Mouse (Mus musculus) embryonic facial prominence, embryonic 12.5 days (tissue): Measurements from ENCODE around the gene Slamf9. TPM values are rescaled to one million over a fixed set of nuclear protein-coding genes. Genes with fewer than 3 reads are reported as not detected.

ENCODE experiments used
- ATAC-seq: fragments of 200-750 bp; cut with Nextera tagmentation; 2 replicates; pipeline ENCODE4 v1.8.0; 2017; ENCODE audit not compliant: insufficient number of reproducible peaks, insufficient read depth, low FRiP score, low TSS enrichment
- H3K27ac ChIP-seq: fragments of 300-500 bp; sonication (generic); 2 replicates; pipeline ENCODE4 v1.5.1; 2016; ENCODE audit warnings: mild to moderate bottlenecking
- H3K27me3 ChIP-seq: fragments of 300-500 bp; sonication (generic); 2 replicates; pipeline ENCODE4 v1.6.1; 2016; ENCODE audit warnings: mild to moderate bottlenecking, moderate library complexity
- H3K36me3 ChIP-seq: fragments of 300-500 bp; sonication (generic); 2 replicates; pipeline ENCODE4 v1.6.1; 2016; ENCODE audit warnings: mild to moderate bottlenecking
- H3K4me1 ChIP-seq: fragments of 300-500 bp; sonication (generic); 2 replicates; pipeline ENCODE4 v1.6.1; 2016
- H3K4me2 ChIP-seq: fragments of 300-500 bp; sonication (generic); replicated peaks from 2 replicates; pipeline ENCODE4 v1.6.1; 2016; ENCODE audit warnings: mild to moderate bottlenecking, moderate library complexity
- H3K4me3 ChIP-seq: fragments of 300-500 bp; sonication (generic); 2 replicates; pipeline ENCODE4 v1.5.1; 2016; ENCODE audit warnings: mild to moderate bottlenecking
- H3K9ac ChIP-seq: fragments of 300-500 bp; sonication (generic); 2 replicates; pipeline ENCODE4 v1.6.1; 2016; ENCODE audit warnings: mild to moderate bottlenecking, moderate library complexity
- H3K9me3 ChIP-seq: fragments of 300-500 bp; sonication (generic); 2 replicates; pipeline ENCODE4 v1.6.1; 2016; ENCODE audit warnings: mild to moderate bottlenecking, moderate library complexity
- WGBS: fragments of 180-500 bp; shearing (Covaris S2); methylation state at CpG from one replicate; pipeline ENCODE4 v1.1.7; 2016; 5-methylcytosine and 5-hydroxymethylcytosine counted together
- polyA plus RNA-seq: library from polyadenylated mRNA; unstranded; fragments of >200 nt; fragmentation: Nextera tagmentation; extraction: Ambion mirVana; gene quantifications from 2 replicates; pipeline ENCODE4 v1.2.1, GENCODE M21; 2016

The Slamf9 gene
- polyA plus RNA-seq, 1 experiment from 2014 or later, result 0.41 TPM

DNA sequence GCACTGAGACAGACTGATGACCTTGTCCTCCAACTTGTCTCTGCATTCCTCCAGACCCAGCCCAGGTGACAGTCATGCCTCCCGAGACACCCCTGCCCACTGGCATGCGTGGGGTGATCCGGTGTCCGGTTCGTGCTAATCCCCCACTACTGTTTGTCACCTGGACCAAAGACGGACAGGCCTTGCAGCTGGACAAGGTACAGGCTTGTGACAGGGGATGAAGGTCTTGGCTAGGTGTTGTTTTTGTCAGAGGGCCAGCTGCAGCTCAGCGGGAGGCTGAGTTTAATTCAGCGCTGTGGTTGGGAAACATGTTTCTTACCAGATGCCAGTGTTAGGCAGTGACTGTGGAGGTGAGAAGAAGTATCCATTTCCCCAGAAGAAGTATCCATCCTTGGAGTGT lies 16.9 kb downstream of the Slamf9 start:
- no peak for ATAC-seq

GRCm38 (mm10) chr1:172493516-172493915 lies 18.4 kb downstream of the Slamf9 start:
- no peak overlapping the region for H3K27ac ChIP-seq
- peaks cover 4% of the 10 kb centered on the region; the same call in 1 of the 2 replicates for H3K4me1 ChIP-seq
- 82% methylated on average over 6 of the region's 6 CpGs for WGBS
- no peak overlapping the region for H3K4me3 ChIP-seq
- ATAC-seq, result no peak
- H3K9me3 ChIP-seq, result no peaks in the 10 kb centered on the region
- no peak overlapping the region for H3K4me2 ChIP-seq
- no peak overlapping the region for H3K9ac ChIP-seq
- peaks cover 80% of the 10 kb centered on the region for H3K36me3 ChIP-seq
- no peaks in the 10 kb centered on the region for H3K27me3 ChIP-seq

More for the DNA sequence above, 16.9 kb downstream of the Slamf9 start:
- Histone ChIP-seq H3K4me3 (no peak overlapping the region), H3K4me2 (no peak overlapping the region), H3K4me1 (peaks cover 7% of the 10 kb centered on the region; the same call in 1 of the 2 replicates), H3K9me3 (no peaks in the 10 kb centered on the region), H3K36me3 (peaks cover 71% of the 10 kb centered on the region), H3K27me3 (no peaks in the 10 kb centered on the region), H3K9ac (no peak overlapping the region), H3K27ac (no peak overlapping the region)
- 85% methylated on average over 8 of the region's 8 CpGs for WGBS

DNA sequence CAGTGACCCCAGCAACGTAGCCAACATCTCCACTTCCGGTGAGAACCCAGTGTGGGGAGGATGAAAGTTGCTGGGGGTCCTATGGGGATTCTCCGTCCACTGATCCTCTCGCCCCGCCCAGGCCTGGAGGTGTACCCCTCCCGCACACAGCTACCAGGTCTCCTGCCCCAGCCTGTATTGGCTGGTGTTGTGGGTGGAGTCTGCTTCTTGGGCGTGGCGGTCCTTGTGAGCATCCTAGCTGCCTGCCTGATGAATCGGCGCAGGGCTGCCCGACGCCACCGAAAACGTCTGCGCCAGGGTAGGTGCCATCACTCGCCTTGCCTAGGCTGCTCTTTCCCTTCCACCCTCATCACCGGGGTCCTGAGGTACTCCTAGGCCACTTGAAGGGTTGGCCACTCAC lies 20.9 kb downstream of the Slamf9 start:
- peaks cover 71% of the 10 kb centered on the region for H3K36me3 ChIP-seq
- ATAC-seq, result no peak
- H3K9ac ChIP-seq, result no peak overlapping the region
- H3K9me3 ChIP-seq, result no peaks in the 10 kb centered on the region
- H3K27me3 ChIP-seq, result peaks cover 5% of the 10 kb centered on the region; the same call in 1 of the 2 replicates
- 86% methylated on average over 17 of the region's 17 CpGs for WGBS
- no peak overlapping the region for H3K27ac ChIP-seq
- H3K4me1 ChIP-seq, result peaks cover 12% of the 10 kb centered on the region
- no peak overlapping the region for H3K4me2 ChIP-seq
- H3K4me3 ChIP-seq, result no peak overlapping the region

DNA sequence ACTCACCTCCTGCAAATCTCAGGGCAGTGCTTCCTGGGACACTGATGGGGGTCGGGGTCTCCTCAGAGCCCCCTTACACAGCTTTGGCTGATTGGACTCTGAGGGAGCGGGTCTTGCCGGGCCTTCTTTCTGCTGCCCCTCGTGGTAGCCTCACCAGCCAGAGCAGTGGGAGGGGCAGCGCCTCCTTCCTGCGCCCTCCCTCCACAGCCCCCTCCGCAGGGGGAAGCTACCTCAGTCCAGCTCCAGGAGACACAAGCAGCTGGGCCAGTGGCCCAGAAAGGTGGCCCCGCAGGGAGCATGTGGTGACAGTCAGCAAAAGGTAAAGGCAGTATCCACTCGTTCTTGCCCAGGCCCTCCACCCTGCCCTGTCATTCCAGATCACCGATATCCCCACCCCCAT lies 22.3 kb downstream of the Slamf9 start:
- ATAC-seq, result no peak
- Histone ChIP-seq H3K9ac (no peak overlapping the region), H3K4me2 (no peak overlapping the region), H3K4me3 (no peak overlapping the region), H3K9me3 (no peaks in the 10 kb centered on the region), H3K4me1 (peaks cover 20% of the 10 kb centered on the region), H3K36me3 (peaks cover 57% of the 10 kb centered on the region), H3K27me3 (peaks cover 14% of the 10 kb centered on the region), H3K27ac (no peak overlapping the region)
- WGBS, result 79% methylated on average over 10 of the region's 10 CpGs

DNA sequence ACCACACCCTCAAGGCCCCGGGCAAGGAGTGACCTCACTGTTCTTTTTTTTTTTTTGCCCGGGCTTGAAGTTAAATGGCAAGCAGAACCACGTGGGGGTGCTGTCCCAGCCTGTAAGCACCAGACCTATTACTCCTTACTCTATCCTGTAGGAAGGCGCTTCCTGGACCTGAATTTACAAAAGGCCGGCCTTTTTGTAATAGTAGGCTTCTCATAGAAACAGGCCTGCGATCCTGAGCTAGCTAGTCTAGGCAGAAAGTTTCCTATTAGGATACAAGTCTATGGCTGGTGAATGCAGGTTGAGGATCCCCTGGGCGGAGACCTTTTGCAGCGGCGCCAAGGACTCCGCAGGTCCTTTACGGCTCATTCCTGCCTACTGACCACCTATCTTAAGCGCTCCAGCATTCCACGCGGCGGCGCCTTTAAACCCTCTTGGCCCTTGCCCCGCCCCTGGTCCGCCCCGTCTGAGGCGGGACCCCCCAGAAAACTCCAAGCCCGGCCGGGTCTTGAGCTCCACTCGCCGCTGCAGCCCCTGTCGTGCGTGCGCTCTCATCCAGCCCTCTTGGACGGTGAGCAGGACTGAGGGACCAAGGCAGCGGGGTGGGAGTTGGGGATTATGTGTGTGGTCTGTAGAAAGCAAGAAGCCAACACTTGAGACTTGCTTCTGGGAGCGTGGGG lies 24.7 kb downstream of the Slamf9 start, which contains the start of gene Tagln2:
Tagln2 (plus strand) TSS at position 283 of the 677 bp plus-strand sequence.
- Histone ChIP-seq H3K9ac (peak within 1 kb of the TSS; percentile 50), H3K4me3 (peak within 1 kb of the TSS; percentile 37), H3K9me3 (no peaks in the 10 kb centered on the region), H3K4me2 (peak within 1 kb of the TSS; percentile 71), H3K27me3 (peaks cover 14% of the 10 kb centered on the region), H3K36me3 (peaks cover 35% of the 10 kb centered on the region), H3K27ac (0 out of 2 replicates have a peak within 1 kb of the TSS, but pooled peaks have one; percentile 26), H3K4me1 (peaks cover 45% of the 10 kb centered on the region)
- 1% methylated on average over 30 of the region's 30 CpGs for WGBS
- peak; percentile 44 for ATAC-seq

DNA sequence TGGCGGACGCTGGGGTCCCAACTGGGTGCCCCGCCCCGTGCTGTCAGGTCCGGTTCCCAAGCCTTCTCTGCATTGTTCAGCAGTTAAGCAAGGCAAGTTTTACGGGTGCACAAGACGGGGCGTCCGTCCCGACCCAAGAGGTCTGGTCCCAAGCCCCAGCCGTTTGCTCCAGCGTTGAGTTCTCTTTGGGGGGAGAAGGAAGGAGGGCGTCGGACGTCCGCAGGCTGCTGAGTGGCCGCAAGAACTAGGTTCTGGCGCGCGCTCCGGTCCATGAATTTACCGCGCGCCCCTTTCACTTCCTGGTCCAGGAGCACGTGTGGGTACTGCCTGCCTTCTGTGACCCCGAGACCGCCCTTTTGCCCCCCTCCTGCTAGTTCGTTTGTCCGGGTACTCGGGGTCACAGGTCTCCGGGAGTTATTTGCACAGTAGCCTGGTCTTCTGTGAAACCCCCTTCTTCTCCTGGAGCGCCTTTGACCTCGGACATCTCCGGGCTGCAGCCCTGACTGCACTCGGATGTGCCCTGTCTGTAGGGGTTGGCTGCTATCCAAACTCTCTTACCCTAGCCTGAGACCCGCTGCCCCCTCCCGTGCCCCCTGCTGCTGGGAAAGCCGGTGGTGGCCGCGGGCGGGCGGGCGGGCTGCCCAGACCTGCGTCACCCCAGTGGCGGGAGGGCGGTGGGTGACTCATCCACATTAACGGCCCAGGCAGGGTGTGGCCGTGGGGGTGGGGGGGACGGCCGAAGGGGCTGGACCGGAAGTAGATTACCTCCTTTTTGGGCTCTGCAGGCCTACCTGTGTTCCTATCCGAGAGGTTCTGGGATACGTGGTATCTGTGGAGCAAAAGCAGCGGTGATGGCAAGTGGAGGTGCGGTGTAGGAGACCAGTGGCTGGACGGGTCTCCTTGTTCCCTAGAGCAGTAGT lies 25.6 kb downstream of the Slamf9 start:
- Histone ChIP-seq H3K9me3 (no peaks in the 10 kb centered on the region), H3K27me3 (peaks cover 14% of the 10 kb centered on the region), H3K4me2 (peak overlapping the region; percentile 71), H3K27ac (no peak overlapping the region), H3K9ac (peak overlapping the region; percentile 50), H3K4me1 (peaks cover 45% of the 10 kb centered on the region), H3K4me3 (peak overlapping the region; percentile 37), H3K36me3 (peaks cover 27% of the 10 kb centered on the region)
- peak; percentile 2; the same call in 1 of the 2 replicates for ATAC-seq
- WGBS, result under 1% methylated on average over 56 of the region's 56 CpGs

GRCm38 (mm10) chr1:172501371-172502144 lies 26.4 kb downstream of the Slamf9 start:
- Histone ChIP-seq H3K4me2 (peak overlapping the region; percentile 71), H3K9ac (no peak overlapping the region), H3K27me3 (peaks cover 14% of the 10 kb centered on the region), H3K27ac (no peak overlapping the region), H3K9me3 (no peaks in the 10 kb centered on the region), H3K36me3 (peaks cover 18% of the 10 kb centered on the region), H3K4me1 (peaks cover 45% of the 10 kb centered on the region), H3K4me3 (peak overlapping the region; percentile 37)
- ATAC-seq, result no peak
- 36% methylated on average over 13 of the region's 13 CpGs for WGBS

GRCm38 (mm10) chr1:172502145-172503110 lies 27.3 kb downstream of the Slamf9 start:
- H3K4me3 ChIP-seq, result 0 out of 2 replicates have a peak overlapping the region, but pooled peaks have one; percentile 9
- ATAC-seq, result no peak
- peaks cover 45% of the 10 kb centered on the region for H3K4me1 ChIP-seq
- H3K4me2 ChIP-seq, result peak overlapping the region; percentile 71
- H3K9me3 ChIP-seq, result no peaks in the 10 kb centered on the region
- H3K27ac ChIP-seq, result 0 out of 2 replicates have a peak overlapping the region, but pooled peaks have one; percentile 23
- peaks cover 9% of the 10 kb centered on the region for H3K36me3 ChIP-seq
- 31% methylated on average over 12 of the region's 13 CpGs for WGBS
- H3K9ac ChIP-seq, result no peak overlapping the region
- peaks cover 14% of the 10 kb centered on the region for H3K27me3 ChIP-seq

DNA sequence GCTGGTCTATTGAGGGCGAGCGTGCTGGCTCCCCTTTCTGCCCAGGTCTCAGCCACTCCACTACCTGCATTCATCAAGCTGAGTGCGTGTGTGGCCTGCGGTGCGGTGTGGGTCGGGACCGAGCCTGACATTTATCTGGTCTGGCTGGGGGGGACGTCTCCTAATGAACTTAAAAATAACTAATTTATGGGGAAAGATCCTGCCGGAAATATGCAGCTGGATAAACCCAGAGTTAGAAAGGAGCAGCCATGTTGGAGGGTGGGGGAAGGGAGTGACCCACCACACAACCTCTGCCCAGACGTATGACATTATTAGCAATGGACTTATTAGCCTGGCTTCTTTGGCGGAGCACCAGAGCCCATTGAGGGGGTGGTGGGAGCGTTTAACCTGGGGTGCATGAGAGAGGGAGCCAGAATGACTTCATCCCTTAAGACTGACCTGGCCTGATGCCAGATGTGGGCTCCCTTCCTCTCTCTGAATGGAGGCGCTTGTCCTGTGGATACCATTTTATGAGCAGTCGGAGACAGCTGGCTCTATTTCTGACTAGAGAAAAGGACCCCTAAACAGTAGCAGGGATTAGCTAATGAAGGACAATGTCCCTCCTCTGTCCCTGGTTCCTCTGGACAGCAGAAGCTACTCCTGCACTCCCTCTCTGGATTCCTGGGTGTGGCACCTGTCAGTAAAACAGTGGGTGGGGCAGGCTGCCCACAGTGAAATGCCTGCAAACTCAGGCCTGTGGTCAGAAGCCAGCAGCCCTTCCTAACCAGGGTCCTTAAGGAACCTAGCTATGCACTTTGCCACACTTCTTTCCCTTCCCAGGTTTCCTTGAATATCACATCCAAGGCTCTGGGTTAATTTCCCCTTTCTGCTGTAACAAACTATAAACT lies 28.2 kb downstream of the Slamf9 start:
- WGBS, result 41% methylated on average over 14 of the region's 14 CpGs
- Histone ChIP-seq H3K9ac (no peak overlapping the region), H3K4me3 (no peak overlapping the region), H3K4me1 (peaks cover 45% of the 10 kb centered on the region), H3K9me3 (no peaks in the 10 kb centered on the region), H3K36me3 (0 out of 2 replicates have a peak, but pooled peaks cover under 1% of the 10 kb centered on the region), H3K27me3 (peaks cover 14% of the 10 kb centered on the region), H3K27ac (peak overlapping the region; percentile 23; the same call in 1 of the 2 replicates), H3K4me2 (peak overlapping the region; percentile 71)
- no peak for ATAC-seq

- Histone ChIP-seq H3K4me2 (no peak overlapping the region), H3K4me1 (peaks cover 44% of the 10 kb centered on the region), H3K36me3 (no peaks in the 10 kb centered on the region), H3K9ac (no peak overlapping the region), H3K27ac (no peak overlapping the region), H3K27me3 (peaks cover 14% of the 10 kb centered on the region), H3K9me3 (no peaks in the 10 kb centered on the region), H3K4me3 (no peak overlapping the region)
- no peak for ATAC-seq
- WGBS, result 72% methylated on average over 8 of the region's 8 CpGs
Measured at GRCm38 (mm10) chr1:172504756-172505155, 29.6 kb downstream of the Slamf9 start.
